Mouse (Mus musculus) activated CD4-positive, CD25-positive, alpha-beta regulatory T cell (primary cell): ENCODE measurements around the gene Obp1a. TPM values are rescaled to one million over a fixed set of nuclear protein-coding genes. Genes with fewer than 3 reads are reported as not detected.

Source experiments
- polyA plus RNA-seq, 2 experiments: library from polyadenylated mRNA; unstranded; fragments of 100-300 nt; shearing (Covaris generic); gene quantifications; one replicate each; pipeline ENCODE4 v1.2.1; 2017

Gene Obp1a
- not detected for polyA plus RNA-seq

DNA sequence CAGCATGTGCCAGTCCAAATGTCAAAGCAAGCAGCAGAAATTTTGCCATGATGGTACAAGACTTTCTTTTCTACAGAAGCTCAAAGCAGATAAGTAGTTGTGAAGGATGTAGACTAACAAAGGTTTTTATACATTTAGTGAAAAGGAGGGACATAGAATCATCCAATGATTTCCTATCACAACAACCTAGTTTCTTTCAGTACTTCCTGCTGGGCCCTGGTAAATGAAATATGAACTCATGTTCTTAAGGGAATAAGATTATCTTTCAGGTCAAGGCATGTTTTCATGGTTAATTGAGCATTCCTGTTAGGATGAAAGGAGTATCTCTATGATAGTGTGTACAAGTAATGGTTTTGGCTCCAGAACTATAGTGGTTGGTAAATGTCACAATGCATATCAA, at the start of gene Obp1a:
TSS of gene Obp1a (minus strand) at position 101 of the 400 bp plus-strand sequence.

DNA sequence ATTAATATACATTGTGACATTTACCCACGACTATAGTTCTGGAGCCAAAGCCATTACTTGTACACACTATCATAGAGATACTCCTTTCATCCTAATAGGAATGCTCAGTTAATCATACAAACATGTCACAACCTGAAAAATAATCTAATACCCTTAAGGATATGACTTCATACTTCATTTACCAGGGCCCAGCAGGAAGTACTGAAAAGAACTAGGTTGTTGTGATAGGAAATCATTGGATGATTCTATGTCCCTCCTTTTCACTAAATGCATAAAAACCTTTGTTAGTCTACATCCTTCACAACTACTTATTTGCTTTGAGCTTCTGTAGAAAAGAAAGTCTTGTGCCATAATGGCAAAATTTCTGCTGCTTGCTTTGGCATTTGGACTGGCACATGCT, 34.0 kb upstream of the Obp1a start, which contains the start of gene Gm5938:
TSS of gene Gm5938 (plus strand) at position 301 of the 400 bp plus-strand sequence.

Other genes with a start within 250 kb of the Obp1a start
- gene Pbsn, start 237.8 kb downstream of the Obp1a start, polyA plus RNA-seq = not detected
- gene Gm14744, start 226.6 kb downstream of the Obp1a start, polyA plus RNA-seq = not detected
- gene 5430402E10Rik, start 166.3 kb downstream of the Obp1a start, polyA plus RNA-seq = not detected
- gene Gm5938, start 34.1 kb upstream of the Obp1a start, polyA plus RNA-seq = not detected
- gene Obp1b, start 95.4 kb upstream of the Obp1a start, polyA plus RNA-seq = not detected
- not detected for gene Gm14743, start 154.5 kb upstream of the Obp1a start, polyA plus RNA-seq